Mouse (Mus musculus) heart, postnatal 0 days (tissue): Measurements from ENCODE around the gene Hectd1. TPM values are rescaled to one million over a fixed set of nuclear protein-coding genes. Genes with fewer than 3 reads are reported as not detected.

Experiments
- ATAC-seq: fragments of 200-750 bp; cut with Nextera tagmentation; 2 replicates; pipeline ENCODE4 v1.8.0; 2017; ENCODE audit warnings: low read depth, moderate number of reproducible peaks, moderate library complexity; ENCODE audit not compliant: insufficient read depth
- DNase-seq: peaks from one replicate; pipeline ENCODE4 v3.0.0-alpha.2; 2016; ENCODE audit warnings: low spot score
- H3K27ac ChIP-seq: fragments of 300-500 bp; sonication (generic); 2 replicates; pipeline ENCODE4 v1.5.1; 2014; ENCODE audit warnings: low read depth, mild to moderate bottlenecking
- H3K27me3 ChIP-seq: fragments of 300-500 bp; sonication (generic); 2 replicates; pipeline ENCODE4 v1.6.1; 2014; ENCODE audit warnings: low read length, mixed read lengths; ENCODE audit not compliant: control insufficient read depth, insufficient read depth
- H3K36me3 ChIP-seq: fragments of 300-500 bp; sonication (generic); replicated peaks from 2 replicates; pipeline ENCODE4 v1.6.1; 2014; ENCODE audit warnings: low read length, mixed read lengths; ENCODE audit not compliant: control insufficient read depth, insufficient read depth
- H3K4me1 ChIP-seq: fragments of 300-500 bp; sonication (generic); 2 replicates; pipeline ENCODE4 v1.6.1; 2014; ENCODE audit warnings: antibody characterized with exemption; ENCODE audit not compliant: control insufficient read depth, insufficient read depth
- H3K4me2 ChIP-seq: fragments of 300-500 bp; sonication (generic); 2 replicates; pipeline ENCODE4 v1.6.1; 2014; ENCODE audit warnings: low read depth, mild to moderate bottlenecking, low read length, moderate library complexity
- H3K4me3 ChIP-seq: fragments of 300-500 bp; sonication (generic); 2 replicates; pipeline ENCODE4 v1.5.1; 2014; ENCODE audit warnings: low read depth, low read length
- H3K9ac ChIP-seq: fragments of 300-500 bp; sonication (generic); replicated peaks from 2 replicates; pipeline ENCODE4 v1.6.1; 2014; ENCODE audit warnings: low read depth, low read length, mixed read lengths
- H3K9me3 ChIP-seq: fragments of 300-500 bp; sonication (generic); replicated peaks from 2 replicates; pipeline ENCODE4 v1.6.1; 2016; ENCODE audit warnings: low read length; ENCODE audit not compliant: control insufficient read depth
- CTCF ChIP-seq: IDR thresholded peaks from 2 replicates; pipeline ENCODE4 v1.5.1; 2016; ENCODE audit warnings: antibody characterized with exemption, control low read depth, low read depth
- EP300 ChIP-seq: IDR thresholded peaks from 2 replicates; pipeline ENCODE4 v1.6.1; 2016; ENCODE audit warnings: antibody characterized with exemption, low read depth
- WGBS: fragments of 180-500 bp; shearing (Covaris S2); extraction: QIAGEN DNeasy Blood & Tissue Kit; methylation state at CpG from one replicate; pipeline ENCODE4 v1.1.7; 2014; 5-methylcytosine and 5-hydroxymethylcytosine counted together
- polyA plus RNA-seq: library from polyadenylated mRNA; unstranded; fragments of >200 nt; fragmentation: Nextera tagmentation; extraction: Ambion mirVana; gene quantifications from 2 replicates; pipeline ENCODE4 v1.2.1, GENCODE M21; 2015
- total RNA-seq: library from RNA; depleted of rRNA; stranded (reverse); fragments of >200 nt; gene quantifications from 2 replicates; pipeline ENCODE4 v1.2.3, GENCODE M21; 2014; ENCODE audit warnings: low replicate concordance; rRNA removed

Gene Hectd1
- total RNA-seq (71.1 and 72.3 TPM in 2 replicates), polyA plus RNA-seq (24.3 and 27.1 TPM in 2 replicates)

GRCm38 (mm10) chr12:51829290-51830076 lies at the start of gene Hectd1:
Gene Hectd1 (minus strand): TSS chr12:51829536.
- H3K36me3 ChIP-seq, result peaks cover 15% of the 10 kb centered on the region; the same call in 1 of the 2 replicates
- ATAC-seq, result peak; percentile 92
- WGBS, result under 1% methylated on average over 76 of the region's 114 CpGs

GRCm38 (mm10) chr12:51871446-51872144 lies 42.3 kb upstream of the Hectd1 start:
- Histone ChIP-seq H3K9ac (no peak overlapping the region), H3K9me3 (no peaks in the 10 kb centered on the region), H3K27me3 (no peaks in the 10 kb centered on the region), H3K36me3 (peaks cover 15% of the 10 kb centered on the region), H3K4me3 (no peak overlapping the region), H3K4me2 (no peak overlapping the region), H3K27ac (no peak overlapping the region), H3K4me1 (0 out of 2 replicates have a peak, but pooled peaks cover under 1% of the 10 kb centered on the region)
- ATAC-seq (no peak), DNase-seq (no peak)
- WGBS, result 44% methylated on average over 11 of the region's 11 CpGs
- no peak for TF ChIP-seq CTCF
- TF ChIP-seq EP300, result no peak

More at GRCm38 (mm10) chr12:51829290-51830076, at the start of gene Hectd1:
- peak; percentile 76 for DNase-seq
- peak within 1 kb of the TSS; percentile 93 for H3K4me2 ChIP-seq
- peaks cover 13% of the 10 kb centered on the region for H3K4me1 ChIP-seq
- peak within 1 kb of the TSS; percentile 99 for H3K27ac ChIP-seq
- H3K9ac ChIP-seq, result peak within 1 kb of the TSS; percentile 98
- H3K27me3 ChIP-seq, result no peaks in the 10 kb centered on the region
- H3K9me3 ChIP-seq, result no peaks in the 10 kb centered on the region
- peak within 1 kb of the TSS; percentile 96 for H3K4me3 ChIP-seq
- TF ChIP-seq CTCF, result peak; percentile 11; the same call in 1 of the 2 replicates
- no peak; the same call in 1 of the 2 replicates for TF ChIP-seq EP300

- Histone ChIP-seq H3K27ac (no peak overlapping the region), H3K4me1 (peaks cover 18% of the 10 kb centered on the region), H3K9me3 (no peaks in the 10 kb centered on the region), H3K27me3 (no peaks in the 10 kb centered on the region), H3K36me3 (peaks cover 3% of the 10 kb centered on the region; the same call in 1 of the 2 replicates), H3K4me3 (no peak overlapping the region), H3K9ac (no peak overlapping the region), H3K4me2 (no peak overlapping the region)
- DNase-seq, result no peak
- no peak for ATAC-seq
- WGBS, result 61% methylated on average over 3 of the region's 3 CpGs
- TF ChIP-seq CTCF (no peak), EP300 (no peak)
Measured at GRCm38 (mm10) chr12:51869511-51869910, 40.2 kb upstream of the Hectd1 start.

- Histone ChIP-seq H3K4me1 (peaks cover 19% of the 10 kb centered on the region), H3K4me2 (no peak overlapping the region), H3K4me3 (no peak overlapping the region), H3K36me3 (no peaks in the 10 kb centered on the region), H3K9me3 (no peaks in the 10 kb centered on the region), H3K27me3 (no peaks in the 10 kb centered on the region), H3K27ac (no peak overlapping the region), H3K9ac (no peak overlapping the region)
- no peak for DNase-seq
- WGBS, result 77% methylated on average over 8 of the region's 8 CpGs
- TF ChIP-seq CTCF (no peak), EP300 (no peak)
- no peak for ATAC-seq
Measured at GRCm38 (mm10) chr12:51867076-51867475, 37.7 kb upstream of the Hectd1 start.

GRCm38 (mm10) chr12:51866226-51866910 lies 37.0 kb upstream of the Hectd1 start:
- H3K36me3 ChIP-seq, result no peaks in the 10 kb centered on the region
- peak overlapping the region; percentile 44 for H3K27ac ChIP-seq
- no peaks in the 10 kb centered on the region for H3K9me3 ChIP-seq
- H3K4me2 ChIP-seq, result no peak overlapping the region
- H3K9ac ChIP-seq, result no peak overlapping the region
- peaks cover 19% of the 10 kb centered on the region for H3K4me1 ChIP-seq
- no peak for DNase-seq
- H3K27me3 ChIP-seq, result no peaks in the 10 kb centered on the region
- TF ChIP-seq CTCF (no peak), EP300 (no peak)
- WGBS, result 63% methylated on average over 13 of the region's 13 CpGs
- no peak for ATAC-seq
- H3K4me3 ChIP-seq, result no peak overlapping the region
